Mouse (Mus musculus): ENCODE data around the gene Hdhd3.

DNA sequence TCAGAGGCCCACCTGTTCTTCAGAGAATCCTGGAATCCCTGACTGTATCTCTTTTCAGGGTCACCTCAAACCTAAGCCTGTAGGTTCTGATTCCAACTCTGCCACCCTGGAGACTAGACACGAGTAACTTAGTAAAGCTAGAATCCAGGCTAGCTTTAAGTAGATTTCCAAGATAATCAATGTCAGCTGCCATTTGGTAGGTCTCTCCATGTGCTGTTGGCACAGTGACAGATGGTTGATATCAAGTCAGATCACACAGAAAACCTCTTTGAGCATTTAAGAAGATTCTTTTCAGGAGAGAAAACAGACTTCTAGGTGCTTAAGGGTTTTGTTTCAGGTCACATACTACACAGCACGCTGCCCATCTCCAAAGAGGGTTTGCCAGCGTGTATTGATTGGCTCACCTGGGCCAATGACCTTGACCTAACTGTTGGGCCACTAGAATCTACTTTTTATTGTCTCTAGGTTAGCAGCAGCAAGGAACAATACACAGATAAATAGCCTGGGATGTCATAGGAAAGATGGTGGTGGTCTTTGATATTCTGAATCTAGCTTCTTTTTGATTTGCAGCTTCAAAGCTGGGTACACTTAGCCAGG lies at the start of gene Hdhd3:
- TF ChIP-seq CTCF (IDR thresholded peaks at IDR 0.05; ENCODE audit: control insufficient read depth, insufficient read depth, insufficient read length) (no peak), MAX (IDR thresholded peaks at IDR 0.05) (no peak), MYOG (IDR thresholded peaks at IDR 0.05; ENCODE audit: control insufficient read depth, extremely low read depth, insufficient read length) (no peak), FOSL1 (IDR thresholded peaks at IDR 0.05; ENCODE audit: insufficient read depth, low read length, poor library complexity, severe bottlenecking) (no peak)
